Mouse (Mus musculus): Measurements from ENCODE around the gene Igflr1.

Gene Igflr1

GRCm38 (mm10) chr7:30564970-30565571 lies at the start of gene Igflr1:
Igflr1 (plus strand) TSS chr7:30565427.
- DNase-seq: no peak

DNA sequence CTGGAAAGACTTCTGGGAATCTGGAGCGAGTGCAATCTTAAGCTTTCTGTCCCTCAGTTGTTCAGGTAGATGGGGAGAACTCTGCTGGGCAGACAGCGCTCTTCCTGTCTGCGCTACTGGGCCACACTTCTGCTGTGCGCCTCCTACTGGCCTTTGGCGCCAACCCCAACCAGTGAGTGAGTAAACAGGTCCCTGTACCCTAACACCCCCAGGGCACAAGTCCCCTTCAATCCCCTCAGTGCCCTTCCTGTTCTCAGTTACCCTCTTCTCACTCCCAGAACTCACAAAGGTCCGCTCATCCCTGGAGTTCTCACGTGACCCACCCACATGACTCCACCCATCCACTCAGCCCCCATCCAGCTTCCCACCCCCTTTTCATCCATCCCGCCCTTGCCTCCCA lies 46.9 kb upstream of the Igflr1 start:
- no peak for DNase-seq

GRCm38 (mm10) chr7:30520396-30520795 lies 44.8 kb upstream of the Igflr1 start:
- no peak for DNase-seq

GRCm38 (mm10) chr7:30520856-30521255 lies 44.4 kb upstream of the Igflr1 start:
- no peak for DNase-seq

GRCm38 (mm10) chr7:30522871-30523270 lies 42.4 kb upstream of the Igflr1 start:
- no peak for DNase-seq

GRCm38 (mm10) chr7:30524487-30524886 lies 40.7 kb upstream of the Igflr1 start:
- no peak for DNase-seq

- peak; percentile 41 for DNase-seq
Measured at GRCm38 (mm10) chr7:30525954-30526353, 39.3 kb upstream of the Igflr1 start.

DNA sequence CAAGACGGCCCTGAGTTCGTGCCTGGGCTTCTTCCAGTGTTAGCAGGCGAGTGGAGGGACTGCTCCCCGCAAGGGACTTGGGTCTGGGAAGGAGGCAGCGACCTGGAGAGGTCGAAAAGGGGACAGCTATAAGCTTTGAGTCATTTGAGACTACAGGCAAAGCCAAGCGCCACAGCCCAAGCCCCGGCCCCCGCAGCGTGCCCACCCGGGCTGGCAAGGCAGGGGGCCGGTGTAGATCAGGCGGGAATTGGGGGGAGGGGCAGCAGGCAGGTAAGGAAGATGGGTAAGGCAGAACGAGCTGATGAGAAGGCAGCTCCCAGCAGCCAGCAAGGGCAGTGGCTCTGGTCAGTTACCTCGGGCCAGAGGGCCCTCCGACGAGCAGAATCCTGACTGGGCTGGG lies 38.8 kb upstream of the Igflr1 start:
- no peak for DNase-seq

- DNase-seq: no peak
Measured at GRCm38 (mm10) chr7:30526981-30527380, 38.2 kb upstream of the Igflr1 start.

GRCm38 (mm10) chr7:30531291-30531815 lies 33.9 kb upstream of the Igflr1 start:
- no peak for DNase-seq

DNA sequence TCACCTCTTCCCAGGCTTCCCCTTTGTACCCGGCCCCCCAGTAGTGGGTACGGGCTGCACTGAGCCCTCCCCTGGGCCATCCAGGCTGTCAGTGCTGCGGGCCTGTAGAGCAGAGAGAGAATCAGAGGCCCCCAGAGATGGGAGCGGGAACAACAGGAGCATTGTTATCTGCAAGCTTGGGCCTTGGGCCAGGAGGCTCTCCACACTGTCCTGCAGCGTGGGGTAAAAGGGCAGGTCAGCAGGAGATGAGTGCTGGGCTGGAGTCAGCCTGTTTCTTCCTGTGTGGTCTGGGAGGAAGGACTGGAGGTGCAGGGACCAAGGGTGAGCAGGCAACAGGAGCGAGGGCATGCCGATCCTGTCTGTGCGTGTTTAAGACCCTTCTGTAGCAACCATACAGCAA lies 32.3 kb upstream of the Igflr1 start:
- no peak for DNase-seq

DNA sequence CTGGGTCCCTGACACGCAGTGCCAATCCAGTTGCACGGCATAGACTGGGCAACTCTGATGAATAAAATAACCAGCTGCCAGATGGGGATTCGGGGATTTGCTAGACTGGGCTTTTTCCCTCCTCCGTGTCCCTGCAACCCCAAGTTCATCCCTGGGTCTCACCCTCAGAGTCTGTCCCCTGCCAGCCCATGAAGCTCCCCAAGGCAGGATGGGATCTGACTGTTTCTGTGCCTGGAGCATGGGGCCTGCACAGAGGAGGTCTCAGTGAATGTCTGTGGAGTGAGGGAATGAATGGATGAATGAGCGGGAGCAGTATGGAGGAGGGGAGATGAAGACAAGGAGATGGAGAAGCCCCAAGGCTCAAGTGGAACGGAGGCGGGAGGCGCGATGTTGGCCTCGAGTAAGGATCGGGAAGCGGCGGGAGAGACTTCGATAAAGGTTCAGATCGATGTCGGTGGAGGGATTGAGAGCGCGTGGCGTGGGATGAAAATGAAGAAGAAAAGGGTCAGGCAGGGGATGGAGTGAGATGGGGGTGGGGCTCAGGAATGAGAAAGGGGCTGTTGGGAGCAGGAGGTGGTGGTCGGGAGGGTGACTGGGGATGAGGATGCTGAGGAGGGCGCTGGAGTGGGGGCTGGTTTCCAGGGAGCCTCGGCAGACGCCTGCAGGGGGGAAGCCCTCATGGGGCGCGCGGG lies 31.1 kb upstream of the Igflr1 start:
- no peak for DNase-seq

GRCm38 (mm10) chr7:30534633-30535577 lies 30.3 kb upstream of the Igflr1 start, which contains the start of gene Arhgap33:
Arhgap33 (minus strand) TSS chr7:30535060.
- peak; percentile 98 for DNase-seq

GRCm38 (mm10) chr7:30540572-30540971 lies 24.7 kb upstream of the Igflr1 start:
- no peak for DNase-seq

GRCm38 (mm10) chr7:30544327-30544726 lies 20.9 kb upstream of the Igflr1 start:
- DNase-seq: no peak

DNA sequence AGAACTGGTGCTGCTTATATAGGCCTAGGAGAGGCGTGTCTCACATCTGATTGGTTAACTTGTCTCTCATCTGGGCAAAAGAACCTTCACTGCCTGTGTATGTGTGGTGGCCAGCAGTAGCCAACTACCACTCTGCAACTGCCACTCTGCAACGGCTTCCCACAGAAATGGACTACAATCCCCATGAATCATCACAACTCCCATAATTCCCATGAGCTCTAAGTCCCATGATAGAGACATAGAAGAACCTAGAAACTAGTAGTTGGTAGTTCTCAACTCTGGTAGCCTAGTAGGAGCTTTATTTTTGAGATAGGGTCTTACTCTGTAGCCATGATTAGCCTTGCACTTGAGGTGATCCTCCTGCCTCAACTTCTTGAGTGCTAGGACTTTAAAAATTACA lies 15.3 kb upstream of the Igflr1 start:
- DNase-seq: no peak

DNA sequence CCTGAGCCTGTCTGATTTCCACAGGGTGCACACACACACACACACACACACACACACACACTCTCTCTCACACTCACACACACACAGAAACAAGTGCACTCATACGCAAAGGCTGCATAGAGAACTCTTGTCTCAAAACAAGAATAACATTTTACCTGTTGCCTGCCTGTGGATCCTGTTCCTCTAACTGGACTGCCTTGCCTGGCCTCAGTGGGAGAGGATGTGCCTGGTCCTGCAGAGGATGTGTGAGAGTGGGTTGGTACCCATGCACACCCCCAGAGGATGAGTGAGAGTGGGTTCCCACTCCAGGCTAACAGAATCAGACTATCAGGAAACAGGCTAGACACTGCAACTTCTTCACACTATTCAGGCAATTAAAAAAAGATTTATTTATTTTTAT lies 14.6 kb upstream of the Igflr1 start:
- DNase-seq: no peak

GRCm38 (mm10) chr7:30551445-30552101 lies 13.7 kb upstream of the Igflr1 start:
- DNase-seq: peak; percentile 85

DNA sequence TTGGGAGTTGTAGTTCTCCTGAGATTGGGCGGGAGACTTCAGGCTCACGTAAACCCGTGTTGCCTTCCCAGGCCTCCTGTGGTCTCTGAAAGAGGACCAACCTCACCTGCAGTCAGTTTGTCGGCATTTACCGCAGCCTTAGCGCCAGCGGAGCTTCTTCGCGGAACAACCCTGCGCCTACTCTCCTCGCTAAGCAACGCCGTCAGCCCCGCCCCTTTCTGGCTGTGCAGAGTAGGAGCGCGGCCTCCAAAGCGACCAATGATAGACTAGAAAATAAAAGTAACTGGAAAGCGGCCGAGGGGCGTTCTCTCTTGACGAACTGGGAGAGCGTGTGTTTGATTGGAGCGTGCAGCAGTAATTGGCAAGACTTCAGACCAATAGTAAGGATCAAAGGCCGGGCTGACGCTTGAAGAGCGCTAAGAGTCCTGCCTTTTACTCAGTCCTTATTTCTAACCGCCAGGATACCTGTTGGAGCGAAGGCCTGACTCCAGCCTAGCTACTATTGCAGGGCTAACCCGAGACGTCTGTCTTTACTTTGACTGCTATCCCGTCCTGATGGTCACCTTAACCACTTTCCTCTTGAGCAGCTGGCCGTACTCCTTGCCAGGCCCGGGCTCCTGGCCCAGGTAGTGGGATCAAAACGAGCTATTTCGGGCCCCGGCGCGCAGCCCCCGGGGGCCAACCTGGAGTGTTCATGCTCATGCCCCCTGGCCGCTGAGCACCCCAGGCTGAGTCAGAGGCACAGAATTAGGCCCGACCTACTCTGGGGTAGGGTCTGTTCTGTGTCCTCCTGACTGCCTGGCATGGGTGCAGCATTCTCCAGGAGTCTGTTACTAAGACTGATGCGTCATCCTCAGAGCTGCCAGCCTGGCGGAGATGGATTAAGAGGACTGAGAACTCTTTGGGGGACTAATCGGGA lies 12.9 kb upstream of the Igflr1 start, which contains the start of the genes Hspb6 and Proser3:
Gene Hspb6, plus strand, starts transcription at position 77 of the 919 bp plus-strand sequence.
Gene Proser3, minus strand, starts transcription at position 198 of the 919 bp plus-strand sequence.
- DNase-seq: peak; percentile 100

DNA sequence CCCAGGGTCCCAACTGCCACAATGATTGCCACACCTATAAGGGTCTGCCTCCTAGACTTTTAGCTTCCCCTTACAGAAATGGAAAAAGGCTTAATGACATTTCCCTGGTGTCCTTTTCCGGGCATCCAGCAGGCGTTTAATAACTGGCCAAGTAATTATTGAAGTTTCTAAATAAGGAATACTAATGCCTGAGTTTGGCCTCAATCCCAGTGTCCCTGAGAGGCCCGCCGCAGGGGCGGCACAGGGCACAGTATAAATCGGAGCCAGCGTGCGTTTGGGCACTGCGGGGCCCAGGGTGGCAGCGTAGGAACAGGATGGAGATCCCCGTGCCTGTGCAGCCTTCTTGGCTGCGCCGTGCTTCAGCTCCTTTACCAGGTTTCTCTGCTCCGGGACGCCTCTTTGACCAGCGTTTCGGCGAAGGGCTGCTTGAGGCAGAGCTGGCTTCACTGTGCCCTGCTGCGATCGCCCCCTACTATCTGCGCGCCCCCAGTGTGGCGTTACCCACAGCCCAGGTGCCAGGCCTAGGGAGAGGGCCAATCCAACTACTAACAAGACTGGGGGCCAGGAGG lies 12.1 kb upstream of the Igflr1 start:
- DNase-seq: peak; percentile 35

All from lung, postnatal 36 days (tissue).